ENCODE assay signal across 10 mouse cellular contexts in genomic region chr10:63021702-63022101, GRCm38 (mm10). TPM values are rescaled to one million over a fixed set of nuclear protein-coding genes. Genes with fewer than 3 reads are reported as not detected.
DNase-seq lines count a peak whose midpoint lies in the region; ATAC-seq and TF ChIP-seq lines count a peak whose summit lies in the region.
"Had no signal": no experiment of that assay in that cellular context is flagged by ENCODE, and none has a peak within 500 bp of the region (broad histone marks: within the 10 kb centered on the region; RNA-seq: fewer than 3 reads in every experiment).

No protein-coding gene starts in this region.

- H3K9me3 ChIP-seq in heart, embryonic 11.5 days (replicated peaks; ENCODE audit: control insufficient read depth, low read length), result no peaks in the 10 kb centered on the region
- H3K9me3 ChIP-seq in ES-E14 (ENCODE audit: control insufficient read depth, insufficient read depth, low read depth, low read length), result no peaks in the 10 kb centered on the region
- no peaks in the 10 kb centered on the region for H3K9me3 ChIP-seq in hindbrain, embryonic 11.5 days (ENCODE audit: control insufficient read depth, low read length)
- no peaks in the 10 kb centered on the region for H3K9me3 ChIP-seq in midbrain, embryonic 11.5 days (ENCODE audit: control insufficient read depth, low read length)

- no peak for ATAC-seq in heart, embryonic 11.5 days (replicated peaks; ENCODE audit: insufficient number of reproducible peaks, low FRiP score, low TSS enrichment)
- ATAC-seq in hindbrain, embryonic 11.5 days (ENCODE audit: low FRiP score), result no peak
- ATAC-seq in midbrain, embryonic 11.5 days (ENCODE audit: low FRiP score), result no peak
- ATAC-seq: Patski had no signal

- DNase-seq in heart, adult 9 months (ENCODE audit: low spot score in 2 of 2), result no peak
- no peak for DNase-seq in ES-E14 (ENCODE audit: low read depth, low spot score)
- no peak for DNase-seq in hindbrain, embryonic 11.5 days (ENCODE audit: low spot score)
- no peak for DNase-seq in midbrain, embryonic 11.5 days (ENCODE audit: low spot score, missing footprints)
- DNase-seq in spleen, adult 12 weeks (ENCODE audit: low spot score), result no peak
- no peak for DNase-seq in frontal cortex, postnatal 14 days (ENCODE audit: low spot score in 2 of 2)
- DNase-seq in urinary bladder, postnatal 14 days (ENCODE audit: low spot score), result no peak
- DNase-seq: right cerebral cortex, postnatal 25 days had no signal

- H3K4me1 ChIP-seq in heart, embryonic 11.5 days (ENCODE audit: control insufficient read depth, insufficient read depth, low read length), result peaks cover 13% of the 10 kb centered on the region
- H3K4me1 ChIP-seq in ES-E14 (ENCODE audit: control insufficient read depth in 2 of 2, insufficient read depth in 2 of 2, low read length in 2 of 2, poor library complexity in 1 of 2), result peaks cover 3 to 4% of the 10 kb centered on the region in 2 experiments; a peak in 3 of 4 replicates
- 0 out of 2 replicates have a peak, but pooled peaks cover 2% of the 10 kb centered on the region for H3K4me1 ChIP-seq in hindbrain, embryonic 11.5 days (replicated peaks; ENCODE audit: control insufficient read depth, insufficient read depth, low read length)
- H3K4me1 ChIP-seq in midbrain, embryonic 11.5 days (ENCODE audit: control insufficient read depth, insufficient read depth, low read length), result peaks cover 33% of the 10 kb centered on the region

- H3K27ac ChIP-seq in heart, embryonic 11.5 days (ENCODE audit: low read depth, low read length), result no peak overlapping the region
- H3K27ac ChIP-seq in ES-E14 (ENCODE audit: insufficient read depth, low read depth, low read length, poor library complexity, severe bottlenecking), result no peak overlapping the region
- no peak overlapping the region for H3K27ac ChIP-seq in hindbrain, embryonic 11.5 days (ENCODE audit: low read depth, low read length)
- no peak overlapping the region for H3K27ac ChIP-seq in midbrain, embryonic 11.5 days (ENCODE audit: low read depth, low read length)

- no peaks in the 10 kb centered on the region for H3K27me3 ChIP-seq in heart, embryonic 11.5 days (ENCODE audit: control insufficient read depth, insufficient read depth, low read length)
- H3K27me3 ChIP-seq in hindbrain, embryonic 11.5 days (ENCODE audit: control insufficient read depth, insufficient read depth, low read length), result no peaks in the 10 kb centered on the region
- no peaks in the 10 kb centered on the region for H3K27me3 ChIP-seq in midbrain, embryonic 11.5 days (ENCODE audit: control insufficient read depth, insufficient read depth, low read length)
- H3K27me3 ChIP-seq: Patski had no signal

- H3K36me3 ChIP-seq in heart, embryonic 11.5 days (ENCODE audit: control insufficient read depth, insufficient read depth, low read length), result 0 out of 2 replicates have a peak, but pooled peaks cover 2% of the 10 kb centered on the region
- H3K36me3 ChIP-seq in ES-E14 (ENCODE audit: control insufficient read depth, insufficient read depth, low read length, poor library complexity, severe bottlenecking), result peaks cover 7% of the 10 kb centered on the region
- H3K36me3 ChIP-seq in hindbrain, embryonic 11.5 days (ENCODE audit: control insufficient read depth, insufficient read depth, low read length), result 0 out of 2 replicates have a peak, but pooled peaks cover 3% of the 10 kb centered on the region
- no peaks in the 10 kb centered on the region; the same call in 1 of the 2 replicates for H3K36me3 ChIP-seq in midbrain, embryonic 11.5 days (ENCODE audit: control insufficient read depth, insufficient read depth, low read length)

- 53% methylated on average over 4 of the region's 4 CpGs for WGBS in heart, embryonic 11.5 days (ENCODE audit: insufficient replicate concordance)
- 62% methylated on average over 4 of the region's 4 CpGs for WGBS in hindbrain, embryonic 11.5 days
- WGBS in midbrain, embryonic 11.5 days, result 50% methylated on average over 4 of the region's 4 CpGs

- H3K4me2 ChIP-seq in heart, embryonic 11.5 days, result peak overlapping the region; percentile 55
- H3K4me2 ChIP-seq in hindbrain, embryonic 11.5 days (replicated peaks; ENCODE audit: low read depth, low read length), result peak overlapping the region; percentile 62
- H3K4me2 ChIP-seq in midbrain, embryonic 11.5 days, result peak overlapping the region; percentile 80

- peak overlapping the region; percentile 98 for H3K4me3 ChIP-seq in heart, embryonic 11.5 days (ENCODE audit: low read depth, low read length)
- H3K4me3 ChIP-seq in ES-E14 (ENCODE audit: insufficient read depth in 1 of 2, low read depth in 1 of 2, low read length in 2 of 2, poor library complexity in 1 of 2, severe bottlenecking in 1 of 2), result peak overlapping the region; percentile 14 to 86; a peak in 2 of 4 replicates
- peak overlapping the region; percentile 97 for H3K4me3 ChIP-seq in hindbrain, embryonic 11.5 days (ENCODE audit: low read depth, low read length)
- H3K4me3 ChIP-seq in midbrain, embryonic 11.5 days (ENCODE audit: low read depth, low read length), result peak overlapping the region; percentile 81

- in situ Hi-C loops in ES-E14 (cut with MboI; ENCODE audit: low sequenced_read_pairs in 2 of 2, unreplicated experiment in 2 of 2), result no loop called here

- peak overlapping the region; percentile 54; the same call in 1 of the 2 replicates for H3K9ac ChIP-seq in heart, embryonic 11.5 days (ENCODE audit: low read depth, low read length)
- no peak overlapping the region; the same call in 1 of the 2 replicates for H3K9ac ChIP-seq in ES-E14 (ENCODE audit: insufficient read depth, low read depth, low read length, poor library complexity, severe bottlenecking)
- peak overlapping the region; percentile 100 for H3K9ac ChIP-seq in hindbrain, embryonic 11.5 days (ENCODE audit: low read depth, low read length)
- H3K9ac ChIP-seq in midbrain, embryonic 11.5 days (ENCODE audit: low read length), result peak overlapping the region; percentile 97

TF ChIP-seq in ES-E14, 5 proteins besides CTCF, POLR2A, EP300 and RAD21:
- no peak for TF ChIP-seq MAFK (IDR thresholded peaks at IDR 0.05; ENCODE audit: insufficient read depth, low read depth, low read length)
- no peak for TF ChIP-seq ZC3H11A (IDR thresholded peaks at IDR 0.05; ENCODE audit: borderline replicate concordance, low read depth, low read length)
- TF ChIP-seq HCFC1 (IDR thresholded peaks at IDR 0.05; ENCODE audit: borderline replicate concordance, insufficient read depth, low read length), result no peak
- TF ChIP-seq CHD2 (IDR thresholded peaks at IDR 0.05; ENCODE audit: low read depth, low read length), result no peak

RNA-seq across cellular contexts. Expression of gene Hnrnph3, which starts 2.3 kb away (rescaled TPM):
- 50.5 and 51.2 TPM in 2 replicates for polyA plus RNA-seq in heart, embryonic 11.5 days (2014; fragmentation: Nextera tagmentation; extraction: Ambion mirVana)
- total RNA-seq in ES-E14 (2012; rRNA removed), result 23.8 and 25.7 TPM in 2 replicates
- polyA plus RNA-seq in hindbrain, embryonic 11.5 days (2014; fragmentation: Nextera tagmentation; extraction: Ambion mirVana), result 163 and 166 TPM in 2 replicates
- polyA plus RNA-seq in midbrain, embryonic 11.5 days (2014; fragmentation: Nextera tagmentation; extraction: Ambion mirVana), result 172 and 174 TPM in 2 replicates

RNA-seq across cellular contexts. Expression of gene Pbld2, which starts 2.4 kb away (rescaled TPM):
- polyA plus RNA-seq in heart, embryonic 11.5 days (2014; fragmentation: Nextera tagmentation; extraction: Ambion mirVana), result 0.67 and 0.70 TPM in 2 replicates
- 0.58 and 2.1 TPM in 2 replicates for total RNA-seq in ES-E14 (2012; rRNA removed)
- 1.3 and 1.5 TPM in 2 replicates for polyA plus RNA-seq in hindbrain, embryonic 11.5 days (2014; fragmentation: Nextera tagmentation; extraction: Ambion mirVana)
- 0.76 and 1.7 TPM in 2 replicates for polyA plus RNA-seq in midbrain, embryonic 11.5 days (2014; fragmentation: Nextera tagmentation; extraction: Ambion mirVana)

RNA-seq across cellular contexts. Expression of gene Pbld1, which starts 38.3 kb away (rescaled TPM):
- 0.38 and 1.1 TPM in 2 replicates for polyA plus RNA-seq in heart, embryonic 11.5 days (2014; fragmentation: Nextera tagmentation; extraction: Ambion mirVana)
- total RNA-seq in ES-E14 (2012; rRNA removed), result 3.6 and 4.1 TPM in 2 replicates
- 0.78 and 1.2 TPM in 2 replicates for polyA plus RNA-seq in hindbrain, embryonic 11.5 days (2014; fragmentation: Nextera tagmentation; extraction: Ambion mirVana)
- 0.73 and 0.96 TPM in 2 replicates for polyA plus RNA-seq in midbrain, embryonic 11.5 days (2014; fragmentation: Nextera tagmentation; extraction: Ambion mirVana)

RNA-seq across cellular contexts. Expression of gene Rufy2, which starts 41.7 kb away (rescaled TPM):
- 13.1 and 13.3 TPM in 2 replicates for polyA plus RNA-seq in heart, embryonic 11.5 days (2014; fragmentation: Nextera tagmentation; extraction: Ambion mirVana)
- total RNA-seq in ES-E14 (2012; rRNA removed), result 15.8 and 17.1 TPM in 2 replicates
- 24.8 and 35.0 TPM in 2 replicates for polyA plus RNA-seq in hindbrain, embryonic 11.5 days (2014; fragmentation: Nextera tagmentation; extraction: Ambion mirVana)
- polyA plus RNA-seq in midbrain, embryonic 11.5 days (2014; fragmentation: Nextera tagmentation; extraction: Ambion mirVana), result 21.0 and 23.2 TPM in 2 replicates
